Mouse (Mus musculus) c-Kit-positive CD71-positive TER-119-positive erythroid progenitor cells, embryonic 14.5 days (primary cell): Measurements from ENCODE around the gene Stac.

ENCODE experiments used
- DNase-seq: peaks from one replicate; pipeline ENCODE4 v3.0.0-alpha.2; 2013; ENCODE audit warnings: low spot score

The Stac gene

GRCm38 (mm10) chr9:111514586-111515473, 175.3 kb downstream of the Stac start:
- DNase-seq = no peak
